Mouse (Mus musculus): ENCODE data around the gene Zdhhc19. TPM values are rescaled to one million over a fixed set of nuclear protein-coding genes. Genes with fewer than 3 reads are reported as not detected.

The Zdhhc19 gene
- total and polyA plus RNA-seq, 2 experiments, result not detected

DNA sequence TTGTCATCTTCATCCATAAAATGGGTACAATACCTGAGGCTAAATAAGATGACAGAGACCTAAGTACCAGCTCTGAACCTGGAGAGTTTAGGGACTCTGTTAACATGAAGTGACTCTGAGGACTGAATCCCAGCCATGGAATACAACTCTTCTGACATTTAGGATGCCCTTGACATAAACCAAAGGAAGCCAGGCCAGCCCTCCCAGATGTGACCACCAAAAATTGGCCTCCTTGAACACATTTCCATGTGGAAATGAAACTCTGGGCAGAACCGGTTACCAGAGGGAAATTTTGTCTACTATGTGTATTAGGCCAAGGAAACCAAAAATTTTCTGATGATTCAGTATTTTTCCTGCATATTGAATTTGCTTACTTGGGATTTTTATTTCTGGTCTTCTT lies 103.1 kb downstream of the Zdhhc19 start:
- WGBS, result 83% methylated on average over 1 of the region's 1 CpGs
- no peak overlapping the region for H3K9ac ChIP-seq (ENCODE audit: low read depth, low read length)
- DNase-seq (ENCODE audit: extremely low read depth, low read depth, low spot score), result no peak
- no peaks in the 10 kb centered on the region for H3K27me3 ChIP-seq (ENCODE audit: control insufficient read depth, insufficient read depth, low read length)
- no peak overlapping the region for H3K4me3 ChIP-seq (ENCODE audit: insufficient read depth, low read depth, low read length)
- H3K36me3 ChIP-seq (ENCODE audit: control insufficient read depth, insufficient read depth, low read length), result no peaks in the 10 kb centered on the region
- H3K4me1 ChIP-seq (ENCODE audit: control insufficient read depth, insufficient read depth, low read length), result peaks cover 9% of the 10 kb centered on the region
- TF ChIP-seq POLR2A (IDR thresholded peaks at IDR 0.05; ENCODE audit: extremely low read depth, insufficient read depth, low read length) (no peak), CTCF (IDR thresholded peaks at IDR 0.05; ENCODE audit: low read depth, low read length) (no peak)
- no peak overlapping the region for H3K27ac ChIP-seq (replicated peaks; ENCODE audit: insufficient read depth, low read depth, low read length)
- H3K79me2 ChIP-seq (ENCODE audit: control insufficient read depth, insufficient read depth, low read length), result no peaks in the 10 kb centered on the region

DNA sequence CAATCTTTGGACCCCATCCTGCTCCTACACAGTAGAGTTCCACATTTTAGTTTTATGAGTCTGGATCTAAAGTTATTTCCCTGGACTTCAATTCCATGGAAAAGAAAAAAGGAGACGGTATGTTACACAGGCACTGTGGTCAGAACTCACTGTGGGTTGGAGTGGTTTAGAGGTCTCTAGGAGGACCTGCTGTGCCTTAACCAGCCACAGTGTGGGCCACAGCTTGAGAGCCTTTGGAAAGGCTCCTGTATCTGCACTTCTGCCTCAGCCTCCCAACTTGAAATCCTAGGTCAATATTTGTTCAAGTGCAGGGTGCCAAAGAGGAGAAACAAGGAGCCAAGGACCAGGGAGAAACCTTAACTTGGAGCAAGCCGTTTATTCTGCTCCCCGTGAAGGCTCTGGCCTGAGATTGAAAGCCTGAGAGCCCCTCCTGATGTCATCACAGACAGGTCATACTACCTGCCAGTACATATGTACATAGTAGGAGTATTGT lies 106.2 kb downstream of the Zdhhc19 start:
- TF ChIP-seq POLR2A (IDR thresholded peaks at IDR 0.05; ENCODE audit: extremely low read depth, insufficient read depth, low read length) (no peak), CTCF (IDR thresholded peaks at IDR 0.05; ENCODE audit: low read depth, low read length) (no peak)
- Histone ChIP-seq H3K9ac (ENCODE audit: low read depth, low read length) (no peak overlapping the region), H3K79me2 (ENCODE audit: control insufficient read depth, insufficient read depth, low read length) (no peaks in the 10 kb centered on the region), H3K4me3 (ENCODE audit: insufficient read depth, low read depth, low read length) (no peak overlapping the region), H3K27ac (replicated peaks; ENCODE audit: insufficient read depth, low read depth, low read length) (no peak overlapping the region), H3K27me3 (ENCODE audit: control insufficient read depth, insufficient read depth, low read length) (no peaks in the 10 kb centered on the region), H3K36me3 (ENCODE audit: control insufficient read depth, insufficient read depth, low read length) (no peaks in the 10 kb centered on the region), H3K4me1 (ENCODE audit: control insufficient read depth, insufficient read depth, low read length) (peaks cover 5% of the 10 kb centered on the region; the same call in 1 of the 2 replicates)
- 85% methylated on average over 3 of the region's 3 CpGs for WGBS
- DNase-seq (ENCODE audit: extremely low read depth, low read depth, low spot score), result no peak

DNA sequence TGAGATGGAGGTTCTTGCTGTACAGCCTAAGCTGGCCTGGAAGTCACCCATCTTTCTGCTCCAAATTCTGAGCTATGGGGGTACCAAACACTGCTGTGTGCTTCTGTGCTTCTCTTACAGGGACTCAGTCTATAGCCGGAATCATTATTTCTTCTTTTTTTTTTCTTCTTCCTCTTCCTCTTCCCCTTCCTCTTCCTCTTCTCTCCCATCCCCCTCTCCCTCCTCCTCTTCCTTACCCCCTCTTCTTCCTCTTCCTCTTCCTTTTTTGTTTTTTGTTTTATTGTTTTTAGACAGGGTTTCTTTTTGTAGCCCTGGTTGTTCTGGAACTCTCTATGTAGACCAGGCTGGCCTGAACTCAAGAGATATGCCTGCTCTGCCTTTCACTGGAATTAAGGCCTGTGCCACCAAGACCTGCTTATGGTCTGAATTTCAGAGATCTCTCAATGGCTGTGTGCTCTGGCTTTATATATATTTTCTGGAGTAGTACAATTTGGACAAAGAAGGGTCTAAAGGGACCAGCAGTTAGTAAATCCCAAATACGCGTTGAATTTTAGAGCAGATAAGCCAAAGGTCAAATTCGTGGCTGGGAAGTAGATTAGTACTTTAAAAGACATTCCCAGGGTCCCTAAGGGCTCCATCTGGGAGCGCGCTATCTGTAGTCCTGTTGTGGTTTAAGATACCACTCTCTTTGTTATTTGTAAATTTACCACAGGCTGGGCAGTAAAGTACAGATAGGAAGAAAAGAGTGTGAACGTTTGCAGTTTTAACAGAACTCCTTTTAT lies 111.7 kb downstream of the Zdhhc19 start:
- no peak for DNase-seq (ENCODE audit: extremely low read depth, low read depth, low spot score)
- no peaks in the 10 kb centered on the region for H3K27me3 ChIP-seq (ENCODE audit: control insufficient read depth, insufficient read depth, low read length)
- peaks cover 10% of the 10 kb centered on the region; the same call in 1 of the 2 replicates for H3K4me1 ChIP-seq (ENCODE audit: control insufficient read depth, insufficient read depth, low read length)
- H3K4me3 ChIP-seq (ENCODE audit: insufficient read depth, low read depth, low read length), result no peak overlapping the region
- WGBS, result 30% methylated on average over 7 of the region's 7 CpGs
- H3K36me3 ChIP-seq (ENCODE audit: control insufficient read depth, insufficient read depth, low read length), result no peaks in the 10 kb centered on the region
- H3K9ac ChIP-seq (ENCODE audit: low read depth, low read length), result no peak overlapping the region
- no peak for TF ChIP-seq POLR2A (IDR thresholded peaks at IDR 0.05; ENCODE audit: extremely low read depth, insufficient read depth, low read length)
- no peak for TF ChIP-seq CTCF (IDR thresholded peaks at IDR 0.05; ENCODE audit: low read depth, low read length)
- peak overlapping the region; percentile 2 for H3K27ac ChIP-seq (replicated peaks; ENCODE audit: insufficient read depth, low read depth, low read length)
- H3K79me2 ChIP-seq (ENCODE audit: control insufficient read depth, insufficient read depth, low read length), result peaks cover 10% of the 10 kb centered on the region

DNA sequence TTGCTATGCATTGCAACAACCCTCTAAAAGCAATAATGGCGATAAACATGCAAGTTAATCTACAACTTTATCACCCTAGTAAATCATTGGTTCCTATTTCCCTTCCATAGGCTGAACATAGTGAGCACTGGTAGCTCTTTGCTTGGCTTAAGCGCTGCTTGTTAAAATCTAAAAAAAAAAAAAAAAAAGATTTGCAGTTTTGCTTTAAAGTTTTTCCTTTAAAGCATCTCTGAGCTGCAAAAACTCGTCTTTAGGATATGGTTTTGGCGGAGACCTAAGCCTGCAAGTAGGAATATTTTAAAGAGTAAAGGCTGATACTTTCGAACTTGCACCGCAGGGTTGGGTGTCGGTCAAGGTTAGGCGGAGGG lies 112.3 kb downstream of the Zdhhc19 start:
- Histone ChIP-seq H3K79me2 (ENCODE audit: control insufficient read depth, insufficient read depth, low read length) (peaks cover 10% of the 10 kb centered on the region), H3K4me1 (ENCODE audit: control insufficient read depth, insufficient read depth, low read length) (peaks cover 10% of the 10 kb centered on the region; the same call in 1 of the 2 replicates), H3K27ac (replicated peaks; ENCODE audit: insufficient read depth, low read depth, low read length) (no peak overlapping the region; the same call in 1 of the 2 replicates), H3K9ac (ENCODE audit: low read depth, low read length) (peak overlapping the region; percentile 36; the same call in 1 of the 2 replicates), H3K36me3 (ENCODE audit: control insufficient read depth, insufficient read depth, low read length) (no peaks in the 10 kb centered on the region; the same call in 1 of the 2 replicates), H3K4me3 (ENCODE audit: insufficient read depth, low read depth, low read length) (peak overlapping the region; percentile 65; the same call in 1 of the 2 replicates), H3K27me3 (ENCODE audit: control insufficient read depth, insufficient read depth, low read length) (no peaks in the 10 kb centered on the region)
- TF ChIP-seq CTCF (IDR thresholded peaks at IDR 0.05; ENCODE audit: low read depth, low read length) (no peak), POLR2A (IDR thresholded peaks at IDR 0.05; ENCODE audit: extremely low read depth, insufficient read depth, low read length) (no peak)
- no peak for DNase-seq (ENCODE audit: extremely low read depth, low read depth, low spot score)
- WGBS, result 3% methylated on average over 8 of the region's 8 CpGs

DNA sequence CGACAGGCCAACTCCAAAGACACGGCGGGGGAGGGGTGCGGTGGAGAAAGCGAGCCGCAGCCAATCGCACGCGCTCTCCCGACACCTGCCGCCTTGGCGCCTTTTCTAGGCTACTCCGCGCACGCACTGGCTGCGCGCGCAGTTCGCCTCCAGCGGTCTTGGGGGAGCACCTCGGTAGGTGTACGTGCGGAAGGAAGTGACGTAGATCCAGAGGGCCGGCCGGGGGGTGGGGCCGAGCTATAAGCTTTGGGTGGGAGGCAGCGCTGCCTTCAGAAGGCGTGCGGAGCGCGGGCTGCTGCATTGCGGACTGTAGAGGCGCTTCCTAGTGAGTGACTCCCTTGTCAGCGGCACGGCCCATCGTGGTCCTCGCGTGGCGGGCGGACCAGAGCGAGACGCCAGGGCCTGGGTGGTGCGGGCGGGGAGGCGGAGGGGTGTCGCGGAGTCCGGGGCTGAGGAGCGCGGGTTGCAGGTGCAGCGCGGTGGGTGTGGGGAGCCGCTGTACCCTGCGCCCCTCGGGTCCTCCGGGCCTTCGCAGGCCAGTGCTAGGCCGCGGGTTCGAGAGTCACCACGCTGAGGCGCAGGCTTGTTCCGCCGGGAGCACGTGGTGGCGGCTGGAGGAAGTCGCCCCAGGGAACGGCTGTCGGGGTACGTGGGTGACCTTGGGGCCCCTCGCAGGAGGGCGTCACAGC lies 112.8 kb downstream of the Zdhhc19 start, which contains the start of gene Tfrc:
Gene Tfrc (plus strand): TSS at position 209 of the 689 bp plus-strand sequence.
- Histone ChIP-seq H3K4me3 (ENCODE audit: insufficient read depth, low read depth, low read length) (peak within 1 kb of the TSS; percentile 65), H3K9ac (ENCODE audit: low read depth, low read length) (peak within 1 kb of the TSS; percentile 90), H3K27ac (replicated peaks; ENCODE audit: insufficient read depth, low read depth, low read length) (peak within 1 kb of the TSS; percentile 79), H3K79me2 (ENCODE audit: control insufficient read depth, insufficient read depth, low read length) (peaks cover 10% of the 10 kb centered on the region), H3K4me1 (ENCODE audit: control insufficient read depth, insufficient read depth, low read length) (peaks cover 10% of the 10 kb centered on the region; the same call in 1 of the 2 replicates), H3K36me3 (ENCODE audit: control insufficient read depth, insufficient read depth, low read length) (no peaks in the 10 kb centered on the region; the same call in 1 of the 2 replicates), H3K27me3 (ENCODE audit: control insufficient read depth, insufficient read depth, low read length) (no peaks in the 10 kb centered on the region)
- WGBS, result under 1% methylated on average over 71 of the region's 73 CpGs
- TF ChIP-seq POLR2A (IDR thresholded peaks at IDR 0.05; ENCODE audit: extremely low read depth, insufficient read depth, low read length), result peak; percentile 98
- TF ChIP-seq CTCF (IDR thresholded peaks at IDR 0.05; ENCODE audit: low read depth, low read length), result no peak
- peak; percentile 94 for DNase-seq (ENCODE audit: extremely low read depth, low read depth, low spot score)

All from liver, adult 2 months (tissue).